8 mouse cellular contexts compared by ENCODE assay signal in genomic region chr2:37702301-37703172, GRCm38 (mm10). TPM values are rescaled to one million over a fixed set of nuclear protein-coding genes. Genes with fewer than 3 reads are reported as not detected.
DNase-seq lines count a peak whose midpoint lies in the region; ATAC-seq and TF ChIP-seq lines count a peak whose summit lies in the region.

No protein-coding gene starts in this region.

- peak; percentile 13 for DNase-seq in right cerebral cortex, postnatal 14 days
- no peak for DNase-seq in right cerebral cortex, postnatal 36 days (ENCODE audit: low spot score in 2 of 2)
- DNase-seq in gastrocnemius, adult 2 months = peak; percentile 34
- peak; percentile 84 for DNase-seq in neural tube, embryonic 10.5 days (ENCODE audit: extremely low spot score, low spot score)
- DNase-seq in thymus, postnatal 14 days = peak; percentile 76

- WGBS in intestine, embryonic 15.5 days = under 1% methylated on average over 56 of the region's 70 CpGs
- under 1% methylated on average over 61 of the region's 70 CpGs for WGBS in liver, embryonic 15.5 days (ENCODE audit: insufficient replicate concordance)

- no peaks in the 10 kb centered on the region for H3K36me3 ChIP-seq in intestine, embryonic 15.5 days
- no peaks in the 10 kb centered on the region for H3K36me3 ChIP-seq in liver, embryonic 15.5 days (replicated peaks)

- peak overlapping the region; percentile 92 for H3K4me2 ChIP-seq in intestine, embryonic 15.5 days (replicated peaks)
- H3K4me2 ChIP-seq in liver, embryonic 15.5 days = peak overlapping the region; percentile 99

- no peaks in the 10 kb centered on the region for H3K27me3 ChIP-seq in intestine, embryonic 15.5 days (replicated peaks)
- peaks cover 15% of the 10 kb centered on the region; the same call in 1 of the 2 replicates for H3K27me3 ChIP-seq in liver, embryonic 15.5 days

- 0 out of 2 replicates have a peak, but pooled peaks cover 10% of the 10 kb centered on the region for H3K4me1 ChIP-seq in intestine, embryonic 15.5 days (replicated peaks)
- H3K4me1 ChIP-seq in liver, embryonic 15.5 days (replicated peaks) = peaks cover 24% of the 10 kb centered on the region

- ATAC-seq in common myeloid progenitor, adult 5-6 weeks (replicated peaks; ENCODE audit: low read depth, poor library complexity, severe bottlenecking) = peak; percentile 34
- peak; percentile 66 for ATAC-seq in intestine, embryonic 15.5 days
- ATAC-seq in liver, embryonic 15.5 days (ENCODE audit: insufficient read depth) = peak; percentile 13

- H3K27ac ChIP-seq in gastrocnemius, adult 2 months = peak overlapping the region; percentile 97
- H3K27ac ChIP-seq in intestine, embryonic 15.5 days = peak overlapping the region; percentile 94
- peak overlapping the region; percentile 90 for H3K27ac ChIP-seq in liver, embryonic 15.5 days (replicated peaks)

- intact Hi-C loops in gastrocnemius, adult 2 months (cut with DNase I) = loop anchor here (2.0 kb wide), 1 partner anchor 38 kb away; no protein-coding TSS in a partner anchor

- TF ChIP-seq CTCF in gastrocnemius, adult 2 months (IDR thresholded peaks at IDR 0.05) = no peak

- no peaks in the 10 kb centered on the region for H3K9me3 ChIP-seq in intestine, embryonic 15.5 days
- no peaks in the 10 kb centered on the region for H3K9me3 ChIP-seq in liver, embryonic 15.5 days (replicated peaks)

- H3K4me3 ChIP-seq in gastrocnemius, adult 2 months = peak overlapping the region; percentile 99
- peak overlapping the region; percentile 89 for H3K4me3 ChIP-seq in intestine, embryonic 15.5 days (replicated peaks)
- H3K4me3 ChIP-seq in liver, embryonic 15.5 days (replicated peaks) = peak overlapping the region; percentile 90

- peak overlapping the region; percentile 86 for H3K9ac ChIP-seq in intestine, embryonic 15.5 days
- peak overlapping the region; percentile 89 for H3K9ac ChIP-seq in liver, embryonic 15.5 days

RNA-seq across cellular contexts. Expression of gene Strbp, which starts 1.1 kb away (rescaled TPM):
- total RNA-seq in common myeloid progenitor, adult 5-6 weeks (2017) = 77.1 and 78.9 TPM in 2 replicates
- total RNA-seq in gastrocnemius, adult 2 months (2021) = 10 to 100 TPM; 20.1 to 22.4 TPM
- polyA plus RNA-seq in intestine, embryonic 15.5 days (2015; fragmentation: Nextera tagmentation; extraction: Ambion mirVana) = 31.3 and 37.0 TPM in 2 replicates
- polyA plus RNA-seq in liver, embryonic 15.5 days (2015; fragmentation: Nextera tagmentation; extraction: Ambion mirVana) = 9.5 and 11.3 TPM in 2 replicates

Comparison
In these comparisons a context has a peak if more than half of its experiments do, and no peak if none do; other contexts are left out.
1. DNase-seq: peak in right cerebral cortex, postnatal 14 days (single experiment), gastrocnemius, adult 2 months (single experiment), neural tube, embryonic 10.5 days (single experiment) and thymus, postnatal 14 days (single experiment); none in right cerebral cortex, postnatal 36 days (0 of 2).
2. ATAC-seq: peak in every context shown above with its lines; median percentile 66 in intestine, embryonic 15.5 days; 34 in common myeloid progenitor, adult 5-6 weeks; 13 in liver, embryonic 15.5 days.
3. Peak in every context shown above with its lines, with median percentiles within 50 percentile points of each other: H3K27ac ChIP-seq and H3K4me3 ChIP-seq.